Mouse (Mus musculus) intestine, postnatal 0 days (tissue): Measurements from ENCODE around the gene Ntn1. TPM values are rescaled to one million over a fixed set of nuclear protein-coding genes. Genes with fewer than 3 reads are reported as not detected.
A peak's percentile ranks its signal among the peaks of the same experiment; 100 is the strongest.

Source experiments
- ATAC-seq: fragments of 200-750 bp; cut with Nextera tagmentation; 2 replicates; pipeline ENCODE4 v1.8.0; 2017; ENCODE audit warnings: mild to moderate bottlenecking, moderate TSS enrichment, moderate library complexity
- H3K27ac ChIP-seq: fragments of 300-500 bp; sonication (generic); 2 replicates; pipeline ENCODE4 v1.5.1; 2014; ENCODE audit warnings: mild to moderate bottlenecking, low read depth, low read length, moderate library complexity
- H3K27me3 ChIP-seq: fragments of 300-500 bp; sonication (generic); replicated peaks from 2 replicates; pipeline ENCODE4 v1.6.1; 2014; ENCODE audit warnings: low read length, mixed read lengths; ENCODE audit not compliant: control insufficient read depth, insufficient read depth
- H3K36me3 ChIP-seq: fragments of 300-500 bp; sonication (generic); 2 replicates; pipeline ENCODE4 v1.6.1; 2014; ENCODE audit warnings: mild to moderate bottlenecking, moderate library complexity; ENCODE audit not compliant: control insufficient read depth, insufficient read depth
- H3K4me1 ChIP-seq: fragments of 300-500 bp; sonication (generic); replicated peaks from 2 replicates; pipeline ENCODE4 v1.6.1; 2014; ENCODE audit warnings: antibody characterized with exemption, low read length, mixed read lengths; ENCODE audit not compliant: control insufficient read depth, insufficient read depth
- H3K4me2 ChIP-seq: fragments of 300-500 bp; sonication (generic); replicated peaks from 2 replicates; pipeline ENCODE4 v1.6.1; 2014; ENCODE audit warnings: low read depth, mild to moderate bottlenecking, moderate library complexity
- H3K4me3 ChIP-seq: fragments of 300-500 bp; sonication (generic); 2 replicates; pipeline ENCODE4 v1.5.1; 2014; ENCODE audit warnings: low read depth, low read length
- H3K9ac ChIP-seq: fragments of 300-500 bp; sonication (generic); 2 replicates; pipeline ENCODE4 v1.6.1; 2014; ENCODE audit warnings: mild to moderate bottlenecking, low read depth, low read length
- H3K9me3 ChIP-seq: fragments of 300-500 bp; sonication (generic); 2 replicates; pipeline ENCODE4 v1.6.1; 2016; ENCODE audit warnings: mixed run types; ENCODE audit not compliant: control insufficient read depth
- CTCF ChIP-seq: sonication (generic); IDR thresholded peaks from 2 replicates; pipeline ENCODE4 v1.5.1; 2016; ENCODE audit warnings: low read depth, mild to moderate bottlenecking, control low read depth, antibody characterized with exemption, moderate library complexity
- WGBS: fragments of 180-500 bp; shearing (Covaris S2); extraction: QIAGEN DNeasy Blood & Tissue Kit; methylation state at CpG from one replicate; pipeline ENCODE4 v1.1.7; 2014; 5-methylcytosine and 5-hydroxymethylcytosine counted together
- polyA plus RNA-seq: library from polyadenylated mRNA; unstranded; fragments of >200 nt; fragmentation: Nextera tagmentation; extraction: Ambion mirVana; gene quantifications from 2 replicates; pipeline ENCODE4 v1.2.1, GENCODE M21; 2015

The Ntn1 gene
- polyA plus RNA-seq, 1 experiment from 2014 or later: 8.8 TPM

DNA sequence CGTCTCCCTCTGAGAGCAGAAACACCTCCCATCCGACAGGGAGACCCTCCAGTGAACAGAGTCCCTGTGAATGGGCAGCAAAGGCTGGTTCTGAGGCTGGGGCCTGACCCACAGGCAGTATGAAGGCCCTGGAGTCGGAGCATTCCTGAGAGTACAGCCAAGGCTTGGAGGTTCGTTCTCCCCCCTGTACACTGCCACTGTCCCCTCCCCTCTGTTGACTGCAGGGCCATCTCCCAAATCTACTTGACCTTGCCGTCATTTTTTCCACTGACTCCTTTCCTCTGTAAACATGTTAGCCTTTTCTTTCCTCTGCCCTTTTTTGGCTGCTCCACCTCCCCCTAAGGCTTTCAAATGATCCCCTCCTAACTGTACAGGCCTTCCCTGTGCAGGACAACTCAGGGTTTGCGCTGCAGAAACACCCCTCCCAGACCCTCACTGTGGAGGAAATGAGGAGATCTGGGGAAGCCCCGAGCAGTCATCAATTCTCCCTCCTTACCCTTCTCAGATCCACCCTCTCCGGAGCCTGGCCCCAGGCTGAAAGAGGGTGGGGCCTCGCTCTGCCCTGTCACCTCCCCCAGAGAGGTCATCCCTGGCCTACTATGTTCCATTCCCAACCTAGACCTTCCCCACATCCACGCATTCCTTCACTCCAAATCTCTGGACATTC, 114.3 kb downstream of the Ntn1 start:
- Histone ChIP-seq H3K27ac (no peak overlapping the region), H3K9ac (no peak overlapping the region), H3K4me2 (no peak overlapping the region), H3K9me3 (no peaks in the 10 kb centered on the region), H3K27me3 (no peaks in the 10 kb centered on the region), H3K36me3 (no peaks in the 10 kb centered on the region), H3K4me1 (no peaks in the 10 kb centered on the region), H3K4me3 (no peak overlapping the region)
- 0 out of 2 replicates have a peak, but pooled peaks have one; percentile 13 for ATAC-seq
- 32% methylated on average over 10 of the region's 10 CpGs for WGBS
- TF ChIP-seq CTCF: no peak

DNA sequence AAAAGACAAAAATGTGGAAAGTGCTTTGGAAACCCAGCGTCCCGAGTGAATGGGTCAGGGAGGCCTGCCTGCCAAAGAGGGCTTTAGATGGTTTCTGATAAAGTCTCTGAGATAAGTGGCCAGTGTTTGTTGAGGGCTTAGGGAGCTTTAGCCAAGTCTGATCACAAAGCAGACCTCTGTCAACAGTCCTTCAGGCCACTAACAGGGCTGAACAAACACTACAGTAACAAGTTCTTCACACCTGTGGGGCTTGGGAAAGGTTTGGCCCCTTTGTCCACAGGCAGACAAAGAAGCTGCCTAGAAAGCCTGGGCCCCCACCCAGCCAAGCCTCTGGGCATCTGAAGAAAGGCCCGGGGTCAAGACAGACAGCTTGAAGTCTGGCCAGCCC, 114.9 kb downstream of the Ntn1 start:
- no peak for ATAC-seq
- H3K27ac ChIP-seq: no peak overlapping the region
- no peaks in the 10 kb centered on the region for H3K36me3 ChIP-seq
- H3K4me3 ChIP-seq: no peak overlapping the region
- no peaks in the 10 kb centered on the region for H3K4me1 ChIP-seq
- no peaks in the 10 kb centered on the region for H3K9me3 ChIP-seq
- no peak overlapping the region for H3K9ac ChIP-seq
- TF ChIP-seq CTCF: no peak
- H3K27me3 ChIP-seq: no peaks in the 10 kb centered on the region
- WGBS: 23% methylated on average over 3 of the region's 3 CpGs
- H3K4me2 ChIP-seq: no peak overlapping the region

DNA sequence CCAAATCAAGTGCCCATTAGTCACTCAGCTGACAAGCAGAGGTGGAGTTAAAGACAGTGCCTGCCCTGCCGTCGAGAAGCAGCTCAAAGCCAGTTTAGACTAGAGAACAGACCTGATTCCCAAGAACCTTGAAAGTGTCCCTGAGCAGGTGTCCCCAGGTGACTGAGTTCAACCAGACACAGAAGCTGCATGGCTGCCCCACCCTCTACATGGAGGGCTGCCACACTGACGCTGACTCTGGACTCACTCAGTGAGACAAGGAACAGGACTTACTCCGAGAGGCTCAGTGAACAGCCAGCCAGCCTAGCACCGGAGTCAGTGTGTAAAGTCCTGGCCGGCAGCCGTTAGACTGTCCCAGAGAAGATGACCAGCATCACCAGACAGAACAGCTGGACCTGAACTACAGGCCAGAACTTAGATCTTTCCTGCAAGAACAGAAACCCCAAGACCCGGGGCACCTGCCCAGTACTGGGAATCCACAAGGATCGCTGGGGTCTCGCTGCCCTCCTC, 120.6 kb downstream of the Ntn1 start:
- Histone ChIP-seq H3K27me3 (no peaks in the 10 kb centered on the region), H3K4me1 (no peaks in the 10 kb centered on the region), H3K9ac (no peak overlapping the region), H3K4me2 (no peak overlapping the region), H3K9me3 (no peaks in the 10 kb centered on the region), H3K27ac (no peak overlapping the region), H3K4me3 (no peak overlapping the region), H3K36me3 (no peaks in the 10 kb centered on the region)
- no peak for TF ChIP-seq CTCF
- no peak for ATAC-seq
- 50% methylated on average over 10 of the region's 10 CpGs for WGBS

DNA sequence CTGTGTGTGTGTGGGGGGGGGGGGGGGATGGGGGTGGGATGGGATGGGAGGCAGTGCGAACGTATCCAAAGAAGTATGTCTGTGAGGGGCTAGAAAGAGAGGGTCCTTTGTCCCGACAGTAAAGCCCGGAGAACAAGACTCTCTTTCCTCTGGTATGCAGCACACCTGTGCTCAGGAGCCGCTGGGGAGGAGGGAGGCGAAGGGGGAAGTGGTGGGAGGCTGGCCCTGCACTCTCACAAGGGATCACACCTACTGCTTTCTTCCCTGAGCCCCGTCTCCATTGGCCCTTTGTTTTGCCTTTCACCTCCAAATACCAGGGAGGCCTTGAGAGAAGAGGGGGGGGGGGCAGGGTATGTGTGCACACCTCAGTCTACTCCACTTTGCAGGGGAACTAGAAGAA, 123.7 kb downstream of the Ntn1 start:
- no peak for TF ChIP-seq CTCF
- H3K9ac ChIP-seq: no peak overlapping the region

DNA sequence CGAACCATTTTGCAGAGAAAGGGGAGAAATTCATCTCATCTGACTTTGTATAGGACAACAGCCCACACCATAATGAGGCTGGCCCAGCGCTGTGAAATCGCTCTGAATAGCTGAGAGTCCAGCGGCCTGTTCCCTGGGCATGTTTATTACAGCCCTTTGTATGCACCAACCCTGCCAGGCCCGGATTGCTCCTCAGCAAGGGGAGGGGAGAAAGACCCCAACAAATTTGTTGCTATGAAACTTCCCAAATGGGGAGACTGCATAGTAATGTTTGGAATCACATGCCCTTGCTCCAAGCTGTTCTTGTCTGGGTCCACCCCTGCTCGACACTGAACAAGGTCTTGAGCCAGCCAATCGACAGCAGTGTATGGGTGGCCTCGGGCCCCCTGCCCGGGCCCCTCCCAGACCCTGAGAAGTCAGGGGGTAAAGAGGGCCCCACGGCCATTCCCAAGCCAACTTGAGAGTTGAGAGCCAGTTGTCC, 126.3 kb downstream of the Ntn1 start:
- Histone ChIP-seq H3K4me3 (no peak overlapping the region), H3K9me3 (no peaks in the 10 kb centered on the region), H3K27ac (no peak overlapping the region), H3K36me3 (no peaks in the 10 kb centered on the region), H3K27me3 (no peaks in the 10 kb centered on the region), H3K4me2 (no peak overlapping the region), H3K9ac (no peak overlapping the region), H3K4me1 (no peaks in the 10 kb centered on the region)
- ATAC-seq: no peak
- WGBS: 55% methylated on average over 10 of the region's 10 CpGs
- no peak for TF ChIP-seq CTCF

More for the DNA sequence above, 123.7 kb downstream of the Ntn1 start:
- ATAC-seq: no peak
- Histone ChIP-seq H3K36me3 (no peaks in the 10 kb centered on the region), H3K27ac (no peak overlapping the region), H3K4me3 (no peak overlapping the region), H3K9me3 (no peaks in the 10 kb centered on the region), H3K4me2 (no peak overlapping the region), H3K27me3 (no peaks in the 10 kb centered on the region), H3K4me1 (no peaks in the 10 kb centered on the region)
- 36% methylated on average over 7 of the region's 7 CpGs for WGBS

DNA sequence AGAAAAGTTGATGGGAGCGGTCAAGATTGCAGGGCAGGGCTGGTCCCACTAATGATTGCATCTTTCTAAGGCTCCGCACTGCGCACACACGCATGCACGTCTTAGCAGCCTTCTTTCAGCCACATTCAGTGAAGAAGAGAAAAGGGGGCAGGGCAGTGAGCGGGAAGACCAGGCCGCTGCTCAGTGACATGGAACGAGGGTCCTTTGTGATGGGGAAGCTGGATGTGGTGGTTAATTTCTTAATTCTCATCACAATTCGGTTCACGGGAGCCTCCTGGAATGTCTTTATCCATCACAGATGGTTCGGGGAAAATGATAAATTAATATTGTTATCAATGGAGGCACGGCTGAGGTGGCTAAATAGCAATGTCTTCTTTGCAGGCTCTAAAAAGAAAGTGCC, 126.8 kb downstream of the Ntn1 start:
- H3K4me1 ChIP-seq: no peaks in the 10 kb centered on the region
- ATAC-seq: no peak
- 80% methylated on average over 12 of the region's 12 CpGs for WGBS
- no peak overlapping the region for H3K27ac ChIP-seq
- no peak for TF ChIP-seq CTCF
- H3K27me3 ChIP-seq: no peaks in the 10 kb centered on the region
- no peak overlapping the region for H3K4me2 ChIP-seq
- H3K9me3 ChIP-seq: no peaks in the 10 kb centered on the region
- H3K36me3 ChIP-seq: no peaks in the 10 kb centered on the region
- no peak overlapping the region for H3K4me3 ChIP-seq
- H3K9ac ChIP-seq: no peak overlapping the region
